In the genomic region with DNA sequence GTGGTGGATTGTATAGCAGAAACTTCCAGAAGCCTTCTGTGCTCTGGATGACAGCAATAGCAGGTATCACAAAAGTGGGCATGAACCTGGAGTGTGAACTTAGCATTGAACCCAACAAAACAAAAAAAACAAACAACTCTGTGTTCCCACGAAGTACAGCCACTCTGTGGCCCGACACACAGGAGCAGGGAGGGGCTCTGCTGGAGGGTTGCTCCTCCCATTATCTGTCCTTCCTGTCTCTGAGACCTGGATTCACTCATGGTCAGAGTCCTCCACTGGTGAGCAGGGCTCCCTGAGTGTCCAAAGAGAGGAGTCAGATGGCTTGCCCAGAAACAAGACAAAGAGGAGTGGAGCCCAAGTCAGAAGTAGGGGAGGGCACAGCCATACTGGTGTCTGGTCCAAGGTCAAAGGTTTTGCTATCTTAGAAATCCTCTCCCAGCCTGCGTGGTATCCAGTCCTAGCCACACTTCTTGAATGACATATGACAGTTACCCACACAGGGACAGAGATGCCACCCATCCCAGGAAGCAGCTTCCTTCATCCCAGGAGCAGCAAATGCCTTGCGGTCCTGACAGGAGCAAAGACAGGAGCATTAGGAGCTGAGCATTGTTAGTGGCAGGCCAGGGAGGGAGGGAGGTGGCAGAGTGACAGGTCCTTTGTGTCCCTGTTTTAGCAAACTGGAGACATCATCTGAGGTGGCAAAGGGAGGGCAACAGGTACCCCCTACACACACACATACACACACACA, we compare ENCODE assay signal across 20 mouse cellular contexts. TPM values are rescaled to one million over a fixed set of nuclear protein-coding genes. Genes with fewer than 3 reads are reported as not detected.
DNase-seq lines count a peak whose midpoint lies in the region; ATAC-seq and TF ChIP-seq lines count a peak whose summit lies in the region.
"Had no signal": no experiment of that assay in that cellular context is flagged by ENCODE, and none has a peak within 500 bp of the region (broad histone marks: within the 10 kb centered on the region; RNA-seq: fewer than 3 reads in every experiment).

No protein-coding gene starts in this region.

- TF ChIP-seq CTCF in lung, embryonic 14.5 days (IDR thresholded peaks at IDR 0.05; ENCODE audit: low read depth) = no peak

- no peaks in the 10 kb centered on the region for H3K36me3 ChIP-seq in heart, embryonic 15.5 days
- H3K36me3 ChIP-seq in lung, embryonic 14.5 days (ENCODE audit: insufficient read depth) = no peaks in the 10 kb centered on the region
- H3K36me3 ChIP-seq in ES-E14 (ENCODE audit: control insufficient read depth, insufficient read depth, low read length, poor library complexity, severe bottlenecking) = no peaks in the 10 kb centered on the region
- H3K36me3 ChIP-seq: embryonic facial prominence, embryonic 12.5 days; limb, embryonic 12.5 days; liver, embryonic 15.5 days; neural tube, embryonic 13.5 days; stomach, embryonic 15.5 days had no signal

- H3K9ac ChIP-seq in heart, embryonic 15.5 days = no peak overlapping the region
- H3K9ac ChIP-seq in lung, embryonic 14.5 days = no peak overlapping the region
- H3K9ac ChIP-seq in ES-E14 (ENCODE audit: insufficient read depth, low read depth, low read length, poor library complexity, severe bottlenecking) = peak overlapping the region; percentile 76
- H3K9ac ChIP-seq: embryonic facial prominence, embryonic 12.5 days; hindbrain, embryonic 14.5 days; liver, embryonic 15.5 days; neural tube, embryonic 13.5 days; stomach, embryonic 15.5 days had no signal

- no peak overlapping the region for H3K4me3 ChIP-seq in heart, embryonic 15.5 days
- H3K4me3 ChIP-seq in lung, embryonic 14.5 days (ENCODE audit: low read depth, low read length) = no peak overlapping the region
- peak overlapping the region; percentile 3 to 33; a peak in 3 of 4 replicates for H3K4me3 ChIP-seq in ES-E14 (ENCODE audit: insufficient read depth in 1 of 2, low read depth in 1 of 2, low read length in 2 of 2, poor library complexity in 1 of 2, severe bottlenecking in 1 of 2)
- H3K4me3 ChIP-seq: embryonic facial prominence, embryonic 12.5 days; left cerebral cortex, adult 2 months; limb, embryonic 12.5 days; liver, embryonic 15.5 days; neural tube, embryonic 13.5 days; stomach, embryonic 15.5 days had no signal

- in situ Hi-C loops in ES-E14 (cut with MboI; ENCODE audit: low sequenced_read_pairs in 2 of 2, unreplicated experiment in 2 of 2) = no loop called here

- peak; percentile 24; the same call in 1 of the 2 replicates for ATAC-seq in heart, embryonic 15.5 days (replicated peaks; ENCODE audit: insufficient number of reproducible peaks, insufficient read depth, low FRiP score, low read depth)
- ATAC-seq in lung, embryonic 14.5 days (ENCODE audit: insufficient read depth) = peak; percentile 32; the same call in 1 of the 2 replicates

- no peak overlapping the region for H3K27ac ChIP-seq in heart, embryonic 15.5 days
- no peak overlapping the region for H3K27ac ChIP-seq in lung, embryonic 14.5 days (ENCODE audit: low read depth)
- peak overlapping the region; percentile 91 for H3K27ac ChIP-seq in ES-E14 (ENCODE audit: insufficient read depth, low read depth, low read length, poor library complexity, severe bottlenecking)
- H3K27ac ChIP-seq: hindbrain, embryonic 14.5 days; left cerebral cortex, adult 2 months; limb, embryonic 12.5 days; liver, embryonic 15.5 days; macrophage; neural tube, embryonic 13.5 days; stomach, embryonic 15.5 days had no signal

- no peaks in the 10 kb centered on the region for H3K9me3 ChIP-seq in heart, embryonic 15.5 days (replicated peaks)
- H3K9me3 ChIP-seq in lung, embryonic 14.5 days (ENCODE audit: low read depth, low read length) = no peaks in the 10 kb centered on the region
- H3K9me3 ChIP-seq in ES-E14 (ENCODE audit: control insufficient read depth, insufficient read depth, low read depth, low read length) = no peaks in the 10 kb centered on the region
- H3K9me3 ChIP-seq: embryonic facial prominence, embryonic 12.5 days; limb, embryonic 12.5 days; liver, embryonic 15.5 days; neural tube, embryonic 13.5 days; stomach, embryonic 15.5 days had no signal

- intact Hi-C loops in heart, postnatal 25 days (cut with DNase I) = no loop called here

- no peaks in the 10 kb centered on the region for H3K27me3 ChIP-seq in heart, embryonic 15.5 days
- no peaks in the 10 kb centered on the region for H3K27me3 ChIP-seq in lung, embryonic 14.5 days (ENCODE audit: insufficient read depth, low read length)
- H3K27me3 ChIP-seq: CH12.LX; embryonic facial prominence, embryonic 12.5 days; limb, embryonic 12.5 days; liver, embryonic 15.5 days; neural tube, embryonic 13.5 days; stomach, embryonic 15.5 days had no signal

- WGBS in heart, embryonic 15.5 days = 36% methylated on average over 4 of the region's 4 CpGs
- WGBS in lung, embryonic 14.5 days = 30% methylated on average over 4 of the region's 4 CpGs

- H3K4me2 ChIP-seq in heart, embryonic 15.5 days = no peak overlapping the region
- H3K4me2 ChIP-seq in lung, embryonic 14.5 days = no peak overlapping the region
- H3K4me2 ChIP-seq: embryonic facial prominence, embryonic 12.5 days; hindbrain, embryonic 14.5 days; limb, embryonic 12.5 days; liver, embryonic 15.5 days; neural tube, embryonic 13.5 days; stomach, embryonic 15.5 days had no signal

- DNase-seq in heart, postnatal 25 days (ENCODE audit: low spot score) = no peak
- DNase-seq in lung, embryonic 14.5 days = no peak
- no peak for DNase-seq in lung, postnatal 10 days
- DNase-seq in ES-E14 (ENCODE audit: low read depth, low spot score) = no peak
- DNase-seq in induced T-regulatory cell, adult 2 months (ENCODE audit: low read depth) = peak; percentile 60
- no peak for DNase-seq in cerebellum, adult 11-12 months
- DNase-seq: cerebellum, adult 11 months; cerebellum, postnatal 36 days; gastrocnemius, postnatal 36 days; kidney, adult 18-20 months had no signal

- peaks cover 24% of the 10 kb centered on the region for H3K4me1 ChIP-seq in heart, embryonic 15.5 days (replicated peaks)
- peaks cover 4% of the 10 kb centered on the region; the same call in 1 of the 2 replicates for H3K4me1 ChIP-seq in lung, embryonic 14.5 days (ENCODE audit: insufficient read depth)
- H3K4me1 ChIP-seq in ES-E14 (ENCODE audit: control insufficient read depth in 2 of 2, insufficient read depth in 2 of 2, low read length in 2 of 2, poor library complexity in 1 of 2) = peaks cover 17 to 36% of the 10 kb centered on the region in 2 experiments

TF ChIP-seq in ES-E14, 5 proteins besides CTCF, POLR2A, EP300 and RAD21:
- TF ChIP-seq HCFC1 (IDR thresholded peaks at IDR 0.05; ENCODE audit: borderline replicate concordance, insufficient read depth, low read length) (0 out of 2 replicates have a peak, but pooled peaks have one; percentile 21), ZNF384 (IDR thresholded peaks at IDR 0.05; ENCODE audit: low read depth, low read length) (no peak)

RNA-seq across cellular contexts. Expression of gene Sik1, which starts 35.3 kb away (rescaled TPM):
- 16.4 and 22.5 TPM in 2 replicates for polyA plus RNA-seq in heart, embryonic 15.5 days (2015; fragmentation: Nextera tagmentation; extraction: Ambion mirVana)
- total RNA-seq in heart, postnatal 25 days (2021) = 10 to 100 TPM; 18.7 to 29.0 TPM
- 25.0 and 26.2 TPM in 2 replicates for polyA plus RNA-seq in lung, embryonic 14.5 days (2014; fragmentation: Nextera tagmentation; extraction: Ambion mirVana)
- total RNA-seq in ES-E14 (2012; rRNA removed) = 35.0 and 41.2 TPM in 2 replicates

Comparison
In these comparisons a context has a peak if more than half of its experiments do, and no peak if none do; other contexts are left out.
1. H3K4me3 ChIP-seq: peak in ES-E14 (2 of 2); none in heart, embryonic 15.5 days (single experiment) and lung, embryonic 14.5 days (single experiment).